Mouse (Mus musculus): ENCODE data around the gene 4930544D05Rik. TPM values are rescaled to one million over a fixed set of nuclear protein-coding genes. Genes with fewer than 3 reads are reported as not detected.

4930544D05Rik gene
- total and polyA plus RNA-seq, 2 experiments: not detected

- no peak for TF ChIP-seq CTCF (IDR thresholded peaks at IDR 0.05; ENCODE audit: low read depth, low read length)
- no peak for TF ChIP-seq POLR2A (IDR thresholded peaks at IDR 0.05; ENCODE audit: extremely low read depth, insufficient read depth, low read length)
- peaks cover 16% of the 10 kb centered on the region for H3K4me1 ChIP-seq (ENCODE audit: control insufficient read depth, insufficient read depth, low read length)
- no peaks in the 10 kb centered on the region; the same call in 1 of the 2 replicates for H3K36me3 ChIP-seq (ENCODE audit: control insufficient read depth, insufficient read depth, low read length)
- WGBS: 51% methylated on average over 3 of the region's 3 CpGs
- peaks cover 52% of the 10 kb centered on the region for H3K79me2 ChIP-seq (ENCODE audit: control insufficient read depth, insufficient read depth, low read length)
- DNase-seq (ENCODE audit: extremely low read depth, low read depth, low spot score): no peak
- no peak overlapping the region for H3K4me3 ChIP-seq (ENCODE audit: insufficient read depth, low read depth, low read length)
- no peak overlapping the region for H3K27ac ChIP-seq (replicated peaks; ENCODE audit: insufficient read depth, low read depth, low read length)
- no peak overlapping the region for H3K9ac ChIP-seq (ENCODE audit: low read depth, low read length)
- H3K27me3 ChIP-seq (ENCODE audit: control insufficient read depth, insufficient read depth, low read length): no peaks in the 10 kb centered on the region
Observed at GRCm38 (mm10) chr11:70577201-70577600, 38.4 kb upstream of the 4930544D05Rik start.

- 84% methylated on average over 6 of the region's 6 CpGs for WGBS
- Histone ChIP-seq H3K36me3 (ENCODE audit: control insufficient read depth, insufficient read depth, low read length) (no peaks in the 10 kb centered on the region; the same call in 1 of the 2 replicates), H3K4me3 (ENCODE audit: insufficient read depth, low read depth, low read length) (no peak overlapping the region), H3K27me3 (ENCODE audit: control insufficient read depth, insufficient read depth, low read length) (no peaks in the 10 kb centered on the region), H3K79me2 (ENCODE audit: control insufficient read depth, insufficient read depth, low read length) (peaks cover 46% of the 10 kb centered on the region), H3K27ac (replicated peaks; ENCODE audit: insufficient read depth, low read depth, low read length) (no peak overlapping the region), H3K4me1 (ENCODE audit: control insufficient read depth, insufficient read depth, low read length) (peaks cover 19% of the 10 kb centered on the region), H3K9ac (ENCODE audit: low read depth, low read length) (no peak overlapping the region)
- DNase-seq (ENCODE audit: extremely low read depth, low read depth, low spot score): no peak
- TF ChIP-seq CTCF (IDR thresholded peaks at IDR 0.05; ENCODE audit: low read depth, low read length): no peak
- TF ChIP-seq POLR2A (IDR thresholded peaks at IDR 0.05; ENCODE audit: extremely low read depth, insufficient read depth, low read length): no peak
Observed at GRCm38 (mm10) chr11:70578962-70579361, 36.7 kb upstream of the 4930544D05Rik start.

GRCm38 (mm10) chr11:70579710-70580357 is 35.8 kb upstream of the 4930544D05Rik start:
- Histone ChIP-seq H3K4me1 (ENCODE audit: control insufficient read depth, insufficient read depth, low read length) (peaks cover 21% of the 10 kb centered on the region), H3K27ac (replicated peaks; ENCODE audit: insufficient read depth, low read depth, low read length) (no peak overlapping the region), H3K4me3 (ENCODE audit: insufficient read depth, low read depth, low read length) (no peak overlapping the region), H3K27me3 (ENCODE audit: control insufficient read depth, insufficient read depth, low read length) (no peaks in the 10 kb centered on the region), H3K36me3 (ENCODE audit: control insufficient read depth, insufficient read depth, low read length) (no peaks in the 10 kb centered on the region), H3K79me2 (ENCODE audit: control insufficient read depth, insufficient read depth, low read length) (peaks cover 49% of the 10 kb centered on the region), H3K9ac (ENCODE audit: low read depth, low read length) (no peak overlapping the region)
- TF ChIP-seq POLR2A (IDR thresholded peaks at IDR 0.05; ENCODE audit: extremely low read depth, insufficient read depth, low read length) (no peak), CTCF (IDR thresholded peaks at IDR 0.05; ENCODE audit: low read depth, low read length) (no peak)
- no peak for DNase-seq (ENCODE audit: extremely low read depth, low read depth, low spot score)
- WGBS: 76% methylated on average over 9 of the region's 9 CpGs

DNA sequence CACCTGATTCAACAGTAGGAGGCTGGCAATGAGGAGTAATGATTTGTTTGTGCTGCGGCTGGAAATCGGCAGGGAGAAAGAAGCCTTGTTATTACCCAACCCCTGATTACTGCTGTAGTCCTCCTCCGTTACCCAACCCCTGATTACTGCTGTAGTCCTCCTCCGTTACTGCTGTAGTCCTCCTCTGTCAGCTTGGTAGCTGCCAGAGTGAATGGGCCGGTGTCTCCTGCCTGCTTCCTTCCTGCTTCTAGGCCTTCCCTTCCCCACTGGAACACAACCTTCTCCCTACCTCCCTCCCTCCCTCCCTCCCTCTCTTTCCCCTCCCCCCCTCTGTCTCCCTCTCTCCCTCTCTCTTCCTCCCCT is 35.3 kb upstream of the 4930544D05Rik start:
- Histone ChIP-seq H3K27ac (replicated peaks; ENCODE audit: insufficient read depth, low read depth, low read length) (no peak overlapping the region), H3K36me3 (ENCODE audit: control insufficient read depth, insufficient read depth, low read length) (no peaks in the 10 kb centered on the region), H3K4me3 (ENCODE audit: insufficient read depth, low read depth, low read length) (no peak overlapping the region), H3K9ac (ENCODE audit: low read depth, low read length) (no peak overlapping the region), H3K79me2 (ENCODE audit: control insufficient read depth, insufficient read depth, low read length) (peaks cover 47% of the 10 kb centered on the region), H3K4me1 (ENCODE audit: control insufficient read depth, insufficient read depth, low read length) (peaks cover 21% of the 10 kb centered on the region), H3K27me3 (ENCODE audit: control insufficient read depth, insufficient read depth, low read length) (no peaks in the 10 kb centered on the region)
- 14% methylated on average over 5 of the region's 5 CpGs for WGBS
- DNase-seq (ENCODE audit: extremely low read depth, low read depth, low spot score): peak; percentile 45
- TF ChIP-seq CTCF (IDR thresholded peaks at IDR 0.05; ENCODE audit: low read depth, low read length) (no peak), POLR2A (IDR thresholded peaks at IDR 0.05; ENCODE audit: extremely low read depth, insufficient read depth, low read length) (no peak)

DNA sequence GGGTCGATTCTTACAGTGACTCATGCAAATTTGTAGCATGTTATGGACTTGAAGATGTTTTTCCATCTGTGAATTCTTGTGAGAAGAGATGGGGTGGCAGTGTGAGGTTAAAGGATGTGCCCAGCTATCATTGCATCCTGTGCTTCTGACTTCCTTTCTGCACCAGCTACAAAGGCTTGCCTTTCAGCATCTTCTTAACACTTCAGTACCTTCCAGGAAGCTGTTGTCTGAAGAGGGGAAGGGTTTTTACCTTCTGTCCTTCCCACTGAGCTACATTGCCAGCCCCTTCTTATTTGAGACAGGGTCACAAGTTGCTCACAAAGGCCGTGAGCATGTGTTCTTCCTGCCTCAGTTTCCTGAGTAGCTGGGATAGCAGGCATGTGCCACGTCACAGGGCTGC is 34.7 kb upstream of the 4930544D05Rik start:
- Histone ChIP-seq H3K79me2 (ENCODE audit: control insufficient read depth, insufficient read depth, low read length) (peaks cover 51% of the 10 kb centered on the region), H3K36me3 (ENCODE audit: control insufficient read depth, insufficient read depth, low read length) (no peaks in the 10 kb centered on the region), H3K4me1 (ENCODE audit: control insufficient read depth, insufficient read depth, low read length) (peaks cover 22% of the 10 kb centered on the region), H3K27ac (replicated peaks; ENCODE audit: insufficient read depth, low read depth, low read length) (no peak overlapping the region), H3K9ac (ENCODE audit: low read depth, low read length) (no peak overlapping the region), H3K4me3 (ENCODE audit: insufficient read depth, low read depth, low read length) (no peak overlapping the region), H3K27me3 (ENCODE audit: control insufficient read depth, insufficient read depth, low read length) (no peaks in the 10 kb centered on the region)
- DNase-seq (ENCODE audit: extremely low read depth, low read depth, low spot score): no peak
- TF ChIP-seq CTCF (IDR thresholded peaks at IDR 0.05; ENCODE audit: low read depth, low read length): no peak
- no peak for TF ChIP-seq POLR2A (IDR thresholded peaks at IDR 0.05; ENCODE audit: extremely low read depth, insufficient read depth, low read length)
- 78% methylated on average over 3 of the region's 3 CpGs for WGBS

DNA sequence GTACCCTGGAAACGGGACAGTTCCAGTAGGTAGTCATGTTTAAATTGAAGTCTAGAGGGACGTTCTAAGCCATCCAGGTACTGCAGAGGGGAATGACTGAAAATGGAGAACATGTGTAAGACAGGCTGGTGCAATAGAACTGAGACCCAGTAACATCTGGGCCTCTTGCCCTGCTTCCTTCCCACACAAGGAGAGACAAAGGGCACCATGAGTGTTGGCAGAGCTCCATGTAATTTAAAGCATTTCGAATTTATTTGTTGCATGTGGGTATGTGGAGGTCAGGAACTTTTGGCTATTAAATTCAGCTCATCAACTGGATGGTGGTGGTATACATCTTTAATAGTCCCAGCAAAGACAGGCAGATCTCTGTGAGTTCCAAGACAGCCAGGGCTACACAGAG is 33.5 kb upstream of the 4930544D05Rik start:
- no peak overlapping the region for H3K4me3 ChIP-seq (ENCODE audit: insufficient read depth, low read depth, low read length)
- WGBS: 37% methylated on average over 3 of the region's 3 CpGs
- H3K4me1 ChIP-seq (ENCODE audit: control insufficient read depth, insufficient read depth, low read length): peaks cover 28% of the 10 kb centered on the region
- no peaks in the 10 kb centered on the region for H3K36me3 ChIP-seq (ENCODE audit: control insufficient read depth, insufficient read depth, low read length)
- peaks cover 52% of the 10 kb centered on the region for H3K79me2 ChIP-seq (ENCODE audit: control insufficient read depth, insufficient read depth, low read length)
- no peak overlapping the region for H3K9ac ChIP-seq (ENCODE audit: low read depth, low read length)
- no peaks in the 10 kb centered on the region for H3K27me3 ChIP-seq (ENCODE audit: control insufficient read depth, insufficient read depth, low read length)
- DNase-seq (ENCODE audit: extremely low read depth, low read depth, low spot score): no peak
- TF ChIP-seq CTCF (IDR thresholded peaks at IDR 0.05; ENCODE audit: low read depth, low read length) (no peak), POLR2A (IDR thresholded peaks at IDR 0.05; ENCODE audit: extremely low read depth, insufficient read depth, low read length) (no peak)
- H3K27ac ChIP-seq (replicated peaks; ENCODE audit: insufficient read depth, low read depth, low read length): no peak overlapping the region

Measured in liver, adult 2 months (tissue).